Mouse (Mus musculus) naive thymus-derived CD4-positive, alpha-beta T cell, adult 2 months (primary cell): Measurements from ENCODE around the gene Anks1b.

Source experiments
- DNase-seq: peaks from one replicate; pipeline ENCODE4 v3.0.0-alpha.2; 2011; ENCODE audit warnings: low read depth

The Anks1b gene

GRCm38 (mm10) chr10:89873146-89873950, at the start of gene Anks1b:
Gene Anks1b, plus strand, starts transcription at chr10:89873509.
- no peak for DNase-seq

- DNase-seq = peak; percentile 63
Observed at GRCm38 (mm10) chr10:89823906-89824305, 49.4 kb upstream of the Anks1b start.

- DNase-seq = no peak
Observed at GRCm38 (mm10) chr10:89826896-89827295, 46.4 kb upstream of the Anks1b start.

GRCm38 (mm10) chr10:89832334-89832733, 41.0 kb upstream of the Anks1b start:
- DNase-seq = peak; percentile 21

GRCm38 (mm10) chr10:89833166-89833565, 40.1 kb upstream of the Anks1b start:
- DNase-seq = no peak

DNA sequence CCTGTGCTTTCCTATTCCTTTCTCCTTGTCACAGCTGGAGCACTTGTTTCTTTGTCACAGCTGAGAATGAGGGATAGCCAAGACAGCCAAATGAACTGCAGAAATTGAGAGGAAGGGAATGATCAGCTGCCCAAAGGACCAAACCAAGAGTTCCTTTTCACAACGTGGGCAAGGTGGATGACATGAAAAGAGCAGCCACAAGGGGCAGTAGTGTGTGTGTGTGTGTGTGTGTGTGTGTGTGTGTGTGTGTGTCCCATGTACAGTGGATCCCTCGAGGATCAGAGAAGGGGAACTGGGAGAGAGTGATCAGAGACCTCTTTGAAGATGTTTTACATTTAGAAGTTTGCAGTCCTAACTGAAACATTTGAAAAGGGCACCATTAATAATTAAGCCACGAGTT, 35.8 kb upstream of the Anks1b start:
- no peak for DNase-seq

GRCm38 (mm10) chr10:89838834-89839233, 34.5 kb upstream of the Anks1b start:
- DNase-seq = no peak

GRCm38 (mm10) chr10:89850951-89851350, 22.4 kb upstream of the Anks1b start:
- no peak for DNase-seq

- DNase-seq = no peak
Observed at GRCm38 (mm10) chr10:89855251-89855875, 17.9 kb upstream of the Anks1b start.

DNA sequence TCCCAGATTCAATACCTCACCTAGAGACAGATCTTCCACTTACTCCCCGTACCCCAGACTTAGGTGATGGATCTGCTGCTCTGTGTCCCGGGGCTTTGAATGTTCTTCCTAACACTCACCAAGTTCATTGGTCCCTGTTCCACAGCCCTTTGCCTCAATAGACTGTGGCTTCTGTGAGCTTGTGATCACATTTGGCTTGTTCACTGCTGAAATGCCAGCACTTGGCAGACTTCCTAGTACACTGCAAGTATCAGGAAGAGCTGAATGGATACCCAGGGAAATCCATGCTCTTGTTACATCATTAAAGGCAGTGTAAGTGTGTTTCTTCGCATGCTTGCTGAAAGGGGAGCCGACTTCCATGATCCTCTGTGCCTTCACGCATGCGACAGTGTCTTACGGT, 17.0 kb upstream of the Anks1b start:
- DNase-seq = no peak

DNA sequence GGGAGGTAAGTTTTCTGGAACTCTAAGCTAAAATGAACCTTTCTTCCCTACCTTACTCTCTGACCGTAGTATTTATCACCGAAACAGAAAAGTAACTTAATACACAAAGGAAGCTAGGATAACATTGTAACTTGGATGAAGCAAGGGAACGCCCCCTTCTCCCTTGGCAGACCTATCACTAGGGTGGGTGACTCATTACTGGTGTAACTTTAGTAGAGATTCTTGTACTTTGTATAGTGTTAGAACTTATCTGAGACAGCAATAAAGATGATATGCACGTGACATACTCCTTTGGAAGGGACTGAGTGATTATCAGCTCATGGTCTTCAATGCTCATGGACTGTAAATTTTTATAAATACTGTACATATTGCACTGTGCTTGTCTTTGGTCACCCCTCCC, 5.1 kb upstream of the Anks1b start:
- DNase-seq = no peak

DNA sequence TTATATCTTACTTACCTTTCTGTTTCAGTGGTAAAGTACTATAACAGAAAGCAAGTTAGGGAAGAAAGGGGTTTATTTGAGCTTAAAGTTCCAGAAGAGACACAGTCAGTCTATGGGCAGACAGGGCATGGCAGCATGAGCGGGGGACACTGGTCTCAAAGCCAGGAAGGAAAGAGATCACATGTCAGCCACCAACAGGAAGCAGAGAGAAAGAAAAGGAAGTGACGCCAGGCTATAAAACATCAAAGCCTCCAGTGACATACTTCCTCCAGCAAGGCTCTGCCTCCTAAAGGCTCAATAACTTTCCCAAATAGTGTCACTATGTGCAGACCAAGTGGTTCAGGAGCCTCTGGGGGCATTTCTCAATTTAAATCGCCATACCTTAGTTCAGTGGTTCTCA, 4.5 kb upstream of the Anks1b start:
- DNase-seq = no peak

DNA sequence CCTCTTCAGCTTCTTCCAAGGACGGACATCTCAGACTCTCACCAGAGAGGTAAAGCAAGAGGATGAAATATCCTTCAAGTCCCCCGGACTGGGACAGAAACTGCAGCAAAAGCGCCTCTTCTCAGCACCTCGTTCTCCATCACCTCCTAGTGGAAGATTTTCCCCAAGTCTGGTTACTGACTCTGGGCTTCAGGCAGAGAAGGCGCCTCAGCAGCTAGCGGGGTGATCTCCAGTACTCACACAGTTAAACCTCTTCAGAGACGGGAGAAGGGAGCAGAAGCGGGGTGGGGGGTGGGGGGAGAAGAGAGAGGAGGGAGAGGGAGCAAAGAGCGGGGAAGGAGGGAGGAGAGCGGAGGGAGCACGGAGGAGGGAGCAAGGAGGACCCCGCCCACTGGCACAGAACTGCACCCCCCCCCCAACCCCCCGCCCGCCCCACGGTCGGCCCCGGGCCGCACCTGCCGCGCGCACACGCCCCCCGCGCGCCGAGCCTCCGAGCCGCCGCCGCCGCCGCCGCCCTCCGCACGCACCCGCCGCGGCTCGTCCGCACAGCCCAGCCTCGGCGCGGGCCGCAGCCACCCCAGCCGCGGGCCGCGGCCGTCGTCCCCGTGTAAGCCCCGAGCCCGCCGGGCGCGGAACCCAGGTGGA, 686 bp upstream of the Anks1b start:
- no peak for DNase-seq

GRCm38 (mm10) chr10:89874036-89874435, 727 bp downstream of the Anks1b start:
- no peak for DNase-seq

DNA sequence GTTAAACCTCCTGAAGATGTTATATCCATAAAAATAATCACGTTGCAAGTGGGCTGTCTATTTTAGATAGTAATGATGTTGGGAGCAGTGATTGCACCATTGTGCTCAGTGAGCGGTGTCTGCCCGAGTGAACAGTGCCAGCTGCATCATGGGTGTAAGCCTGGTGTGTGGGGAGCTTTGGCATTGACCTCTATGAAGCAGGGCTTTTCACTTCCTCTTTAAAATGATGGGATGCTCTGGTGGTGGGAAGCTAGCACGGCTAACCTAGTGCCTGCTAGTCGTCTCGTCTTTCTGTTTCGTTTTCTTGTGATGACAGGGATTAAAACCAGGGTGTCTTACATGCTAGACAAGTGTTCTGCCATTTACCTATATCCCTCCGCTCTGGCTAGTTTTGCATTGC, 10.3 kb downstream of the Anks1b start:
- no peak for DNase-seq

DNA sequence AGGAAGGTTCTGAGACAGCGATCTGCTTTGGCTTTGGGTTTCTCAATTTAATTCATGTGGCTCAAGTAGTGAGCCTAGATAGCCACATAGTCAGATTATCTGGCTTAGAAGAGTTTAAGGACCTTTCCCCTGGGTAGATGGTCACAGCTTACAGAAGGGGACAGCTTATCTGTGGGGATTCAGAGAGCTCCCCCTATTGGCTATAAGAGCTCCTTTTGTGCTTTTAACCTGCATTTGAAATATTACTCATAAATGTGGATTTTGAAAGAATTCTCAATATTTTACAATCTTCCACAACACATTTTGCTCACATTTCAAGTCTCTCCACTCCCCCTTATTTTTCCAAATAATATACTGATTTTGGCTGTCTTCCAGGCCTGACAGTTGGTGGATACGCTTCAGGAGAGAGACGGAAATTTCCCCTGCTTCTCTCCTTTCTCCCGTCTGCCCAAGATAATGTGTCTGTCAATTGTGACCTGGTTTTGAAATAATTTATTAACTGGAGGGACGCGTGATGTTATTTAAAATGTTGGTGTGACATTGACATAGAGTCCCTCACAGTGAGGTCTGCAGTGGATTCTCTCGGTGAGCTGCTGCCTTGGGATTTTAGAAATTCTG, 29.5 kb downstream of the Anks1b start:
- DNase-seq = no peak

GRCm38 (mm10) chr10:89911889-89912288, 38.6 kb downstream of the Anks1b start:
- DNase-seq = no peak

DNA sequence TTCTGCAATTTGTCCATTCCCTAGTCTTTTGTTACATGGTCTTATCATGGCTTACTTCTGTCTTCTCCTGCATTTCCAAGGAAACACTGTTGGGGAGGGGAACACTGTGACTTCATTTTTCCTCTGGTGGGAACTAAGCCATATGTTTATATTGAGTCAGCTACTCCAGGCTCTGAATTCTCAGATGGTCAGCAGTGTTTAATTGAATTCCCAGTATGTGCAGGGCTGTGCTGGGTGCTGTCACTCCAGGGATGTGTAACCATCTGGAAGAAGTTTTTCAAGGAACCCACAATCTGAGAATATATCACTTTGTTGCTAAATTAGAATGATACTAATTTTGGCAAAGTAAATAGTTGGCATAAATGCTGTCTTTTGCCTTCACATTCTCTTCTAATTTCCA, 39.9 kb downstream of the Anks1b start:
- DNase-seq = no peak

DNA sequence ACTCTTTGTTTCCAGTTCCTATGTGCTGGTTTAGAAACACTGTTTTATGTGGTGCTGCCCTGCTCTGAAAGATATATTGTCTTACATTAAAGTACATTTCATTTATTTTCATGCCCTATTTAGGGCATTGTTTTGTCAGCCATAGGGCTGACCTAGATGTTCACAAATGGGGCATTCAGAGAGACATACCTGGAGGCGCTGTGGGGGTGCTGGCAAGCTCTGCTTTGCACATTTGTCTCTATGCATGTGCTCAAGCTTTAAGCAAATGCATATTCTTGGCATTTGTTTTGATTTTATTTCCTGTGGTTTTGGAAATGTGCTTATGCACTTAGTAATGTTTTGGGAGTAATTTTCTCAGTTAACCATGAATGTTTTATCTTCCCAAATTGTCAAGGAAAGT, 43.8 kb downstream of the Anks1b start:
- no peak for DNase-seq

DNA sequence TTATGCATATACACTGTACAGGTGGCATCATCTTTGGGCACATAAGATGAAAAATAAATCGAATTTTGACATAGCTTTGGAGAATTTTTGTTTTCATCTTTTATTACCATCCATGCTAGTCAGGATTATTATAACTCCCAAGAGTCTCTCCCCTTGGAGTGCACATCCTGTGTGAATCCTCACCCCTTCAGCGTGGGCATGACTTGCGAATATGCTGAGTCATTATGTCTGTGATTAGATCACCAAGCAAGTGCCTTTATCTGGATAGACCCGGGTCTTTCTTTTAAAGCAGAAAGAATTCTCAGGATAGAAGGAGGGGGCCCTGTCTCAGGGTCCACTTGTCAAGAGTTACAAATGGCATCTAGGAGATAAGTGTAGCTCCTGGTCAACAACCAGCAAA, 48.7 kb downstream of the Anks1b start:
- no peak for DNase-seq

- no peak for DNase-seq
Observed at GRCm38 (mm10) chr10:89942180-89942579, 68.9 kb downstream of the Anks1b start.

GRCm38 (mm10) chr10:89946636-89947349, 73.5 kb downstream of the Anks1b start:
- no peak for DNase-seq
